Mouse (Mus musculus) olfactory bulb, adult 2 months (tissue): ENCODE data around the gene Platr25. TPM values are rescaled to one million over a fixed set of nuclear protein-coding genes. Genes with fewer than 3 reads are reported as not detected.
"Not testable (repeated sequence)": the region's sequence is repeated elsewhere in the genome, so short reads cannot be mapped to it uniquely, and the experiment has no call there.

Source experiments
- H3K27ac ChIP-seq: fragments of 200-500 bp; 2 replicates; pipeline ENCODE4 v1.5.1; 2012; ENCODE audit warnings: low read depth, low read length; ENCODE audit not compliant: insufficient read depth
- H3K4me1 ChIP-seq: fragments of 200-500 bp; 2 replicates; pipeline ENCODE4 v1.6.1; 2012; ENCODE audit warnings: low read length; ENCODE audit not compliant: control insufficient read depth, insufficient read depth
- H3K4me3 ChIP-seq: fragments of 200-500 bp; 2 replicates; pipeline ENCODE4 v1.5.1; 2012; ENCODE audit warnings: mild to moderate bottlenecking, low read depth, low read length, moderate library complexity; ENCODE audit not compliant: insufficient read depth
- WGBS: fragments of 180-500 bp; shearing (Covaris S2); methylation state at CpG from one replicate; pipeline ENCODE4 v1.1.7; 2018; 5-methylcytosine and 5-hydroxymethylcytosine counted together
- polyA plus RNA-seq: library from polyadenylated mRNA; stranded (reverse); fragments of >200 nt; gene quantifications from 2 replicates; pipeline ENCODE4 v1.2.4, GENCODE M21; 2012; ENCODE audit warnings: low replicate concordance; ENCODE audit not compliant: missing spikeins, insufficient read depth, insufficient read length

Platr25 gene
- polyA plus RNA-seq, 1 experiment = not detected

GRCm38 (mm10) chr13:62623577-62624276 is 136.8 kb downstream of the Platr25 start, which contains the start of gene 6720489N17Rik:
Gene 6720489N17Rik (minus strand): TSS chr13:62624182.
- peak within 1 kb of the TSS; percentile 50 for H3K4me3 ChIP-seq
- not testable (repeated sequence) for H3K27ac ChIP-seq, H3K4me1 ChIP-seq
- under 1% methylated on average over 15 of the region's 15 CpGs for WGBS

Other genes with a start within 250 kb of the Platr25 start
- not detected in 2 replicates for gene Zfp935, start 202.2 kb downstream of the Platr25 start, polyA plus RNA-seq
- not detected in 2 replicates for gene Zfp934, start 189.5 kb downstream of the Platr25 start, polyA plus RNA-seq
- not detected in 2 replicates for gene 6720489N17Rik, start 136.5 kb downstream of the Platr25 start, polyA plus RNA-seq
- not detected in 2 replicates for gene Gm5141, start 25.1 kb upstream of the Platr25 start, polyA plus RNA-seq
- gene Fbp2, start 97.7 kb upstream of the Platr25 start, polyA plus RNA-seq = not detected in 2 replicates
- not detected in 2 replicates for gene Fbp1, start 127.6 kb upstream of the Platr25 start, polyA plus RNA-seq
- gene 2010111I01Rik, start 204.2 kb upstream of the Platr25 start, polyA plus RNA-seq = not detected in 2 replicates